Mouse (Mus musculus): Measurements from ENCODE around the gene Olfr305. TPM values are rescaled to one million over a fixed set of nuclear protein-coding genes. Genes with fewer than 3 reads are reported as not detected.

Olfr305 gene
- polyA plus RNA-seq (2015; fragmentation: Illumina TruSeq; extraction: RNeasy Lipid Tissue Mini Kit (QIAGEN cat#74804); ENCODE audit: low read depth, low replicate concordance): not detected

GRCm38 (mm10) chr7:86366828-86367227 is at the start of gene Olfr305:
Olfr305 (minus strand) TSS chr7:86366928.

GRCm38 (mm10) chr7:86403546-86403945 is 36.8 kb upstream of the Olfr305 start, which contains the start of gene Olfr301:
Olfr301 (plus strand) TSS chr7:86403846.

GRCm38 (mm10) chr7:86397689-86398088 is 31.0 kb upstream of the Olfr305 start, which contains the start of gene Olfr303:
Olfr303 (minus strand) TSS chr7:86397789.

GRCm38 (mm10) chr7:86386558-86386957 is 19.8 kb upstream of the Olfr305 start, which contains the start of gene Olfr304:
Olfr304 (minus strand) TSS chr7:86386658.

GRCm38 (mm10) chr7:86337486-86337885 is 29.2 kb downstream of the Olfr305 start, which contains the start of gene Olfr307:
Olfr307 (minus strand) TSS chr7:86337586.

GRCm38 (mm10) chr7:86325530-86325929 is 41.2 kb downstream of the Olfr305 start, which contains the start of gene Olfr308:
Olfr308 (minus strand) TSS chr7:86325630.

GRCm38 (mm10) chr7:86313608-86314007 is 53.1 kb downstream of the Olfr305 start, which contains the start of gene Olfr309:
Olfr309 (minus strand) TSS chr7:86313708.

Other genes starting within 250 kb of the Olfr305 start
- gene Vmn2r75, start 195.2 kb downstream of the Olfr305 start, polyA plus RNA-seq (2015; fragmentation: Illumina TruSeq; extraction: RNeasy Lipid Tissue Mini Kit (QIAGEN cat#74804); ENCODE audit: low read depth, low replicate concordance): not detected
- not detected for gene Vmn2r76, start 120.6 kb downstream of the Olfr305 start, polyA plus RNA-seq (2015; fragmentation: Illumina TruSeq; extraction: RNeasy Lipid Tissue Mini Kit (QIAGEN cat#74804); ENCODE audit: low read depth, low replicate concordance)
- not detected for gene Olfr310, start 89.8 kb downstream of the Olfr305 start, polyA plus RNA-seq (2015; fragmentation: Illumina TruSeq; extraction: RNeasy Lipid Tissue Mini Kit (QIAGEN cat#74804); ENCODE audit: low read depth, low replicate concordance)
- not detected for gene Olfr309, start 53.2 kb downstream of the Olfr305 start, polyA plus RNA-seq (2015; fragmentation: Illumina TruSeq; extraction: RNeasy Lipid Tissue Mini Kit (QIAGEN cat#74804); ENCODE audit: low read depth, low replicate concordance)
- gene Olfr308, start 41.3 kb downstream of the Olfr305 start, polyA plus RNA-seq (2015; fragmentation: Illumina TruSeq; extraction: RNeasy Lipid Tissue Mini Kit (QIAGEN cat#74804); ENCODE audit: low read depth, low replicate concordance): not detected
- gene Olfr307, start 29.3 kb downstream of the Olfr305 start, polyA plus RNA-seq (2015; fragmentation: Illumina TruSeq; extraction: RNeasy Lipid Tissue Mini Kit (QIAGEN cat#74804); ENCODE audit: low read depth, low replicate concordance): not detected
- not detected for gene Olfr304, start 19.7 kb upstream of the Olfr305 start, polyA plus RNA-seq (2015; fragmentation: Illumina TruSeq; extraction: RNeasy Lipid Tissue Mini Kit (QIAGEN cat#74804); ENCODE audit: low read depth, low replicate concordance)
- gene Olfr303, start 30.9 kb upstream of the Olfr305 start, polyA plus RNA-seq (2015; fragmentation: Illumina TruSeq; extraction: RNeasy Lipid Tissue Mini Kit (QIAGEN cat#74804); ENCODE audit: low read depth, low replicate concordance): not detected
- not detected for gene Olfr301, start 36.9 kb upstream of the Olfr305 start, polyA plus RNA-seq (2015; fragmentation: Illumina TruSeq; extraction: RNeasy Lipid Tissue Mini Kit (QIAGEN cat#74804); ENCODE audit: low read depth, low replicate concordance)
- gene Olfr299, start 93.0 kb upstream of the Olfr305 start, polyA plus RNA-seq (2015; fragmentation: Illumina TruSeq; extraction: RNeasy Lipid Tissue Mini Kit (QIAGEN cat#74804); ENCODE audit: low read depth, low replicate concordance): not detected
- gene Olfr298, start 125.6 kb upstream of the Olfr305 start, polyA plus RNA-seq (2015; fragmentation: Illumina TruSeq; extraction: RNeasy Lipid Tissue Mini Kit (QIAGEN cat#74804); ENCODE audit: low read depth, low replicate concordance): not detected
- gene Olfr297, start 153.0 kb upstream of the Olfr305 start, polyA plus RNA-seq (2015; fragmentation: Illumina TruSeq; extraction: RNeasy Lipid Tissue Mini Kit (QIAGEN cat#74804); ENCODE audit: low read depth, low replicate concordance): not detected
- not detected for gene Olfr295, start 216.9 kb upstream of the Olfr305 start, polyA plus RNA-seq (2015; fragmentation: Illumina TruSeq; extraction: RNeasy Lipid Tissue Mini Kit (QIAGEN cat#74804); ENCODE audit: low read depth, low replicate concordance)
- gene Olfr294, start 249.7 kb upstream of the Olfr305 start, polyA plus RNA-seq (2015; fragmentation: Illumina TruSeq; extraction: RNeasy Lipid Tissue Mini Kit (QIAGEN cat#74804); ENCODE audit: low read depth, low replicate concordance): not detected